Mouse (Mus musculus) retina, adult 2 months (tissue): Measurements from ENCODE around the gene Acot7.

Experiments used
- DNase-seq: peaks from one replicate; pipeline ENCODE4 v3.0.0-alpha.2; 2012; ENCODE audit warnings: low read depth, low spot score

Acot7 gene

DNA sequence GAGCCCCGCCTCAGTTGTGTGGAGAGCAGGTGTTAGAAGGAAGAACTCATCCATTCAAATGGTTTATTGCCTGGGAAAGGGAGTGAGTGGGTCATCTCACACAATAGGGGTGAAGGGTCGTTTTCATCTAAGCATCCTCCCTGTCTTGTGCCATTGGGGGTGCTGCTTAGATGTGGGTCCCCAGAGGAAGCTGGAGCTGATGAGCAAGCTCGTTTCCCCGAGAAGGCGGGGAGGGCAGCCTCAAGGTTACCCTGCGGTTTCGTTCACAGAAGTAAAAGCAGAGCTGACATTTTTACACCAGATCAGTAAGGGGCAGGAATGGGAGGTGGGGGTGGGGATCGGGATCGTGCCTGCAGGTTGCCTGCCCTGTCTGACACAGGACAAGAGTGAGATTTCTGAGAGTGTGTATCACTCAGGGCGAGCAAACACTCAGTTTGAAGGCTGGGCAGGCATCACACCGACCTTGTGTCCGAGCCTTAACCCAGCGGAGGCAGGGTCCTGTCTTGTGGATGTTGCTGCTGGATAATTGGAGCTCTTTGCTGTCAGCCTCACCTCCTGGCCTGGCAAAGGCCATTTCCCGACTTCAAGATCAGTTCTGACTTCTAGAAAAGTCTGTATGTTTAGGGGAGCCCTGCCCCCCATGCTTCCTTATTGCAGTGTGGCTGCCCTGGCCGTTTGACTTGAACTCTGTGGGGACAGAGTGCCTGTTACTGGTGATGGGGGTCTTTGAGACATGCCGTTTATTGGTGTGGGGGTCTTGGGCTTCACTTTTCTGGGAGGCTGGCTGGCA is 1.2 kb downstream of the Acot7 start:
- DNase-seq: no peak

DNA sequence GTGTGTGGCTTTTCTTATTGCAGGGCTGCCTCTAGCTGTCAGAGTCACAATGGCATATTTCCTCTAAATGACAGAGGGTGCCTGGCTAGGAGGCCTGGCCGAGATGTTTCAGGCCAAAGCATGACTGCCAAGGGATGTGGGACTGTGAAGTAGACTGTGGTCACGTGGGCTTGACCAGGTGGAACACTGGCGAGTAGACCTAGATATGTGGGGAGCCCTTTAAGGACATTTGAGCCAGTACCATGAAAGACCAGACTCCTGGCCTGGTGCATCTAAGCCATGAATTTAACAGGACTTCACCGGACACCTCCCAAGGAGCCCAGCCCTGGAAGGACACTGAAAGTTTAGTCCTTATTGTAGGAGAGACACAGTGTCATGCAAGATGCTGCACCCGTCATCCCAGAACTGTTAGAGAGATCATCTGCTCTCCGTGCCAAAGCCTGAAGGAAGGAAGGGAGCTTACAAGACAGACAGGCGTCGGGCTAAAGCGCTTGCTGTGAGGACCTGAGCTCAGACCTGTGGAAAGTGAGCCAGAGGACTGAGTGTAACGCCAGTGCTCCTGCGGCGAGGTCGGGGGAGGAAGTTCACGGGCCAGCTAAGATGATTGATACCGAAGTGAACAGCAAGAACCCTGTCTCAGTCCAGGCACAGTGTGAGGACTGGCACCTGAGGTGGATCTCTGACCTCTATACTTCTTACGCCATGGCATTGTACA is 2.2 kb downstream of the Acot7 start:
- no peak for DNase-seq

DNA sequence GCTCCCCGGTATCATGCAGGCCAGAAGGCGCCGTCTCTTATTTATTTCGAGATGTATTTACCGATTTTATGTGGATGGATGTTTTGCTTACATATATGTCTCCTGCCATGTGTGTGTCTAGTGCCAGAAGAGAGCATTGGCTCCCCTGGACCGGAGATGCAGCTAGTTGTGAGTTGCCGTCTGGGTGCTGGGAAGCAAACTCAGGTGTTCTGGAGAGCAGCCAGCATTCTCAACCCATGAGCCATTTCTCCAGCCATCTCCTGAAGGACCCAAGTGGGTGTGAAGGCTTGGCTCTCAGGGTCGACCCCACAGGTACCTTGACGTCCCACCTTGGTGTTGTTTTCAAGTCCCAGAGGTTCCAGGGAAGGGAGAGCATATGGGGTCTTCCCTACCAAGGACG is 4.3 kb downstream of the Acot7 start:
- no peak for DNase-seq

DNA sequence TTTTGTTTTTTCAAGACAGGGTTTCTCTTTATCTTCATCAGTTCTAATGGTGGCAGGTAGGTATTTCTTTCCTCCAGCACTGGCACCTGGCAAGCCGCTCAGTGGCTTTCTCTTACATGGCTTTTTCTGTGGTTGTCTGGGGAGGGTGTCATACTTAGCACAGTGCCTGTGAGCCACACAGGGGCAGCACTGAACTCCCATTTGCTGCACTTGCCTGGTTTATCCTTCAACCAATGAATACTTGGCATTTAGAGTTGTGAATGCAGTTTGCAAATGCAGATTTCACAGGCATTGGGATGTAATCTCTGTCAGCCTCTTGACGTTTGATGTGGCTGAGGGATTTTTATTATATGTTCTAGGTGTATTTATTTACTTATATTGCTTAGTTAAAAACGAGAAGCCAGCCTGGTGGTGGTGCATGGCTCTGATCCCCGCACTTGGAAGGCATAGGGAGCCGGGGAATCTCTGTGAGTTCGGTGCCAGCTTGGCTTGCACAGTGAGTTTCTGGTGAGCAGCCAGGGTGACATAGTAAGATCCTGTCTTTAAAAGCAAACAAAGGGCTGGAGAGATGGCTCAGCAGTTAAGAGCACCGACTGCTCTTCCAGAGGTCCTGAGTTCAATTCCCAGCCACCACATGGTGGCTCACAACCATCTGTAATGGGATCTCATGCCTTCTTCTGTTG is 6.6 kb downstream of the Acot7 start:
- DNase-seq: no peak

DNA sequence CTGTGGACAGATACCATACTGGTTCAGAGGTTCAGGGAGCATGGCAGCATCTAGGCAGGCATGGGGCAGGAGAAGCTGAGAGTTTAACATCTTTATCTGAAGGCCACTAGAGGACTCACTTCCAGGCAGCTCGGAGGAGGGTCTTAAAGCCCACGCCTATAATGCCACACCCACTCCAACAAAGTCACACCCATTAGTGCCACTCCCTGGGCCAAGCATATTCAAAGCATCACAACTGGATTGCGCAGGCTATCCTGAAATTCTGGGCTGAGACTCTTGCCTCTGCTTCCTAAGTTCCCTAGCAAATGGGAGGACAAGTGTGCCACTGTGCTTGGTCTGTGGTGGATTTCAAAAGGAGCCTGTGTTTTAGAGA is 7.2 kb downstream of the Acot7 start:
- no peak for DNase-seq

DNA sequence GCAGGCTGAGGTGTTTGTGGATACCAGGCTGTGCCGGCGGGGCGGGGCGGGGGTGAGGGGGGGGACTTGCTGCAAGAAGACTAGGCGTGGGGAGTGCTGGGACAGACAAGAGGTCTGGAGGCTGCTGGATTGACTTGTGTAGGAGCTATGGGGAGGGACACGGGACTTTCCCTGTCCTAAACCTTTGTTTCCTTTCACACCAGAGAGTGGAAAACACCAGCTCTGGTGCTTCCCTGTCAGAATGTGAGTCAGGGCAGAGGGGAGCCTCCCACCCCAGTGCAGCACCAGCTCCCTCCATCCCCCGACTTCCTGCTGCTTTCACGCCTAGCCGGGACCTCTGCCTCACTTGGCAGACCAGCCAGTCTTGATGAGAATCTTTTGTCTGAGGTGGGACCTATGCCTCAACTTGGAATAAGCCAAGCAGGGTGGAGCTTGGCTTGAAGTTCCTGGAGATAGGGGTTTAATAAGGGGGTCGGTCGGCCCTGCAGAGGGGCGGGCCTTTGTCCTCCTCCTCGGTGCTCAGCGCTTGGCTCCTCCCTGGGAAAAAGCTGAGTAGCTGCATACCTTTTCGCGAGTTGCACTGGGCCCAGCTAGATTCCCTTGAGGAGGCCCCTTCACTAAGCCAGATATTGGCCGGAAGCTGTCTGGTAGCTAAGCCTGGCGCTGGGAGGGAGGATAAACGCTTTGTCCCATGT is 7.7 kb downstream of the Acot7 start:
- DNase-seq: peak; percentile 39

DNA sequence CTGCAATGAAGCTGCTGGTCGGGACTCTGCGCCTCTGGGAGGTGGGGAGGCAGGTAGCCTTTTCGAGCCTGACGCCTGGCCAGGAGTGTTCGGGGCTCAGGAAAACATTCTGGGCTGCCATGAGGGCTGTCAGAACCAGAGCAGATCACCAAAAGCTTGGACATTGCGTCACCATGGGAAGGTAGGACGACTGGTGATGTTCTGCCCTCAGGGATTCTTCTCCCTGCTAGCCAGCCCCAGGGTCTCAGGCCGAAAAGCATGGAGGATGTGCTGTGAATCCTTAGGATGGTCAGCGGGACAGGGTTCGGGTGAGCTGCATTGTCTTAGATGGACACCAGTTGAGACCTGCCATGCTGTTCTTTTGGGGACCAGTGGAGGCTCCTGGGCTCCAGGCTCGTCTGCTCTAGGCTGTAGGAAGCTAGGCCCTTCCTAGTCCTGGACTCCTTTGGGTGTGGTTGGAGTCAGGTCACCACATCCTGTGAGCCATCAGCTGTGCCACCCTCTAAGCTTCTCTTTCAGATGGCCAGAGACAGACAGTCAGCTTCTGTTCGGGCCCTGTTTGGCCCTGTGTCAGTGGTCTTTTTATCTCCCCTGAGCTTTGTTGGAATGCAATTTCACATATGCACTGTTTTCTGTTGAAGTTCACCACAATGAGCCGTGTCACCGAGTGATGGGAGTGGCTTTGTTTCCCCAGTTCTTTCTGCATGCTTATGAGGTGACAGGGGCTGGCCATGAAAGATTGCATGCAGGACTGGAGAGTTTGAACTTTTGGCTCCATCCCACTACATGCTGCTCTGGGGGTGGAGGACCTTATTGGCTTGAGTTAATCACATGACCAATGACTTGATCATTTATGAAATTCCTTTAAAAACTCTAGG is 8.5 kb downstream of the Acot7 start:
- DNase-seq: no peak

DNA sequence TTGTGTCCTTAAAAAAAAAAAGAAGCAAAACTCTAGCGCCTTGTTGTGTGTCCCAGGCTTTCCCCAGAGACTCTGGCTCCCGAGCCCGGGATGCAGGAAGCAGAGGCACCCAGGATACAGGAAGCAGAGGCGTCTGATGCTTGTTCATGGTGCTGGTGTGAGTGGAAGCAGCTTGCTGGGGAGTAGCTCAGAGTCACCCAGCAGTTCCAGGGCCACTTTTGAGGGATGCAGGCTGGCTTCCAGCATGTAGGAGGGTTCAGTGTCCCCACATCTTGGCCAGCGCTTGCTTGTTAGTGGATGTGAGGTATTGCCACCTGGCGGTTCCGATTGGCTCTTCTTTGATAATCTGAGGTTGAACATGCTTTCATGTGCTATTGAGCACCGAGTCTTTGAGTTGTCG is 9.2 kb downstream of the Acot7 start:
- DNase-seq: no peak

DNA sequence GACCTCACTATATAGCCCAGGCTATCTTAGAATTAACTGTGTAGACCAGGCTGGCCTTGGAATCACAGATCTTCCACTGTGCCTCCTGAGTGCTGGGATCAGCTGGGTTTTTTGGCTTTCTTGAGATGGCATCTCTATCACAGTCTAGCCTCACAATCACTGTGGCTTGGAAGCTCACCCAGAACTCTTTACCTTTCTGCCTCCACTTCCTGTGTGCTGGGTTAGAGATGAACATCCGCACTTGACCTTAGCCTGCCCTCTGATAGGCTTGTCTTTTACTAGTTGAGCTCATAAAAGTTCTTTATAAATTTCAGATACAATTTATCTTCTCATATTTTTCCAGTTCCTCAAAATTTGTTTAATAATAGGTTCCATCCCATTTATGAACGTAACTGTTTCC is 10.7 kb downstream of the Acot7 start:
- no peak for DNase-seq

DNA sequence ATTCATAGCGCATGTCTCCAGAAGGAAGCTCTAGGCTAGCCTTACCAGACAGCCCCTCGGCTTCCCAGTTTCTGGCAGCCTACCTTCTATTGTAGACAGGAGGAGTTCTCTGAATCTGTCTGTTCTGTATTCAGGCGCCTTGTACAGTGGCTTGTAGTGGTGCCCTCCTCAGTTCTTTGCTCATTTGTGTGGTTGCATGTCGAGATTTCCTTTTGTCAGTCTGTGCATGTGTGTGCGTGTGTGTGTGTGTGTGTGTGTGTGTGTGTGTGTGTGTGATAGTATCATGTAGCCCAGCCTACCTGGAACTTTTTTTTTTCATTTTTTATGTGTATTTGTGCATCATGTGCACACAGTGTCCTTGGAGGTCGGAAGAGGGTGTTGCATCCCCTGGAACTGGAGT is 11.1 kb downstream of the Acot7 start:
- DNase-seq: no peak

DNA sequence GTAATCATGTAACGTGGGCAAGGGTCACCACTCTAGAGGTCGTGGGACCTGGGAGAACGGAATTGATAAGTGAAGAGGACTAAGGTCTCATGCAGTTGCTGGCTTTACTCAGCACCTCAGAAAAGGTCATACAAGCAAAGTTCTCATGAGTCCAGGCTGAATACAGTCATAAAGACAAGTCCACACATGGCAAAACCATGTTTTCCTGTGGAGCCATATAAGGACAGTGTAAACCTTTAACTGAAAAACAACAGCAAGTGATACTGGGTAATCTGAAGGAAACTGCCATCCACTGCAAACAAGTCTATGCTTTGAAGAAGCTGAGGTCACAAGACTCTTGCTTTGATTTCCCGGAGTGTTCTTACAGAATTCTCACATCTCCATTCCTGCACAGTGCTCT is 11.8 kb downstream of the Acot7 start:
- no peak for DNase-seq

DNA sequence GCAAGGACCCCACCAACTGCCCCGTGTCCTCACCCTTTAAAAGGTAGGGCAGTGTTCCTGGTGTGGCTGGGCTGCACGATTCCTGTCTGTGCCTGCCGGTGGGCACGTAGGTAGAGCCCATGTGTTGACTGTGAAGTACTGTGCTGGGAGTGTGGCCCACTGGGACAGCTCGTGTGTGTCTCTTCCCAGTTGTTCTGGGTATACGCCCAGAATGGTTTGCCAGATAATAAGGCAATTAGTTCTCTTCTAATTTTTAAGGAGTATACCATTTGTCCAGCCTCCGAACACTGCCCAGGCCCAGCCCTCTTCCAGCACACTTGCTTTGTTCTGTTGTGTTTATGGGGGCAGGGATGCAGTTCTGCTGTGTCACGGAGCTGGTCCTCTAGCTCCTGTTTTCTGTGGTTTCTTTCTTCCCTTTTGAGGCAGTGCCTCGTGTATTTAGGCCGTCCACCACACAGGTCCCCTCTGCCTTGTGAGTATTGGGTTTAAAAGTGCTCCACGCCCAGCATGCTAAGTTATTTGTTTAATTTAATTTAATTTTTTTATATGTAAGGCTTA is 12.2 kb downstream of the Acot7 start:
- DNase-seq: no peak

DNA sequence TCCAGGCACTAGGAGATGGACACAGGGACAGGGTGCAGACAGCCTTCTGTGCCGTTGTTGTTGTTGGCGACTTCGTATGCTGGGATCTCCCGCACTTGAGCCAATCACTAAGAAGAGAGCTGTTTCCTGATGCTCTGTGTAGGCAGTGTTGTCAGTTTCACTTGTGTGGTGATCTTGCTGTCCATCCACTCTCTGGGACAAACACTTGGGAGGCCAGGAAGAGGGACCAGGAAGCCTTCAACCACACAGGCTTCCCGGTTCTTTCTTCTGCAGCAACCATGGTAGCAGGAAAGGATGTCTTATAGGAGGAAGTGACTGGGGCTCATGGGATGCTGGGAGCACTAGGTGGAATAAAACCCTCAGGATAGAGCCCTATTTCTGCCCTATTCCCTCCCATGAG is 12.8 kb downstream of the Acot7 start:
- DNase-seq: no peak

DNA sequence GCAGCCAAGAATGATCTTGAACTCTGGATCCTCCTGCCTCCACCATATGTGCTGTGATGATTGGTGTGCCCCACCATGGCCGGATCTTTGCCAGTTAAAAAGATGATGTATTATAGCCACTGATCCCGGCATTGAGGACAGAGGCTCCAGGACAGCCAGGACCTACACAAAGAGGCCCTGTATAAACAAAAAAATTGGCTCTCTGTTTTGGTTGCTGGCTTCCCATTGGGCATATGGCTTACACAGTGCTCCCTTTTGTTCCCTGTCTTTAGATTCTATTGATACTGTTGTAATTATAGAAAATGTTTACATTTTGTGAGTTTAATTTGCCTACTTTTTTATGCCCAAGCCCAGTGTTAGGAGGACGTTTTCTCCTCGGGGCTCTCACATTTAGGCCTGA is 14.6 kb downstream of the Acot7 start:
- no peak for DNase-seq

DNA sequence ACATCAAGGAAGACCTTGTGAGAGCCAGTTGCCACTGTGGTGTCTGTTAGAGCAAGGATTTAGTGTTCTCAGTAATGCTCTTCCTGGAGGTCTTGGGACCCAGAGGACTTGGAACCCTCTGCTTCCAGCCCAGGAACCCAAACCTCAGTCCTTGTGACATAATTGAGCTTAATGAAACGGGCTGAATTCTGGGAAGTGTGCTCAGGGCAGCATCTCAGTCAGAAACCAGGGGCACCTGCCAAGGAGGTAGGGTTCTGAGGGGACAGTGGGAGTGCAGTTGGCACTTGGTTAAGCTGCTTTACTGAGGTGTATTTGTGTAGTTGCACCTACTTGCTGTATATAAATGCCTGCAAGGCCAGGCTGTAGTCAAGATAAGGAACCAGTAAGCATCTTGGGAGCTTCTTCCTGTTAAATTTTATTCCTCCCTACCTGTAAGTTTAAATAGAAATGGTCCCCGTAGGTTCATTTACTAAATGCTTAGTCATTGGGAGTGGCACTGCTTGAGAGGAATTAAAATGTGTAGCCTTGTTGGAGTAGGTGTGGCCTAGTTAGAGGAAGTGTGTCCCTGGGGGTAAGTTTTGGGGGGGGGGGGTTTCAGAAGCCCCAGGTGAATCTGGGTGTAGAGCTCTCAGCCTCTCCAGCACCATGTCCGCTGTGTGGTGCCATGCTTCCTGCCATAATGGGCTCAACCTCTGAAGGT is 16.7 kb downstream of the Acot7 start:
- DNase-seq: no peak

DNA sequence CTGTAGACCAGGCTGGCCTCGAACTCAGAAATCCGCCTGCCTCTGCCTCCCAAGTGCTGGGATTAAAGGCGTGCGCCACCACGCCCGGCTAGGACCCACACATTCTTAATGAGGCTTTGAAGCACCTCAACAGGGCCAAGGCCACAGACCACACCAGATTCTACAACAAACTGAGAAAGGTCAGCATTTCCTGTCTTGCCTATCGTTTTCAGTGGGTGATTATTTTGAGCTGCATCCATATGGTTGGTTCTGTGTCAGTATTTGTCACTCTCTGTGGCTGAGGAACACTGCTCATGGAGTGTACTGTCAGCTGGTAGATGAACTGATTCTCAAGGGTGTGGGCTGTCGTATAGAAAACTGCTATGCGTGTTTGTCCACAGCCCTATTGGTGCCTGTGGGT is 18.3 kb downstream of the Acot7 start:
- DNase-seq: no peak

DNA sequence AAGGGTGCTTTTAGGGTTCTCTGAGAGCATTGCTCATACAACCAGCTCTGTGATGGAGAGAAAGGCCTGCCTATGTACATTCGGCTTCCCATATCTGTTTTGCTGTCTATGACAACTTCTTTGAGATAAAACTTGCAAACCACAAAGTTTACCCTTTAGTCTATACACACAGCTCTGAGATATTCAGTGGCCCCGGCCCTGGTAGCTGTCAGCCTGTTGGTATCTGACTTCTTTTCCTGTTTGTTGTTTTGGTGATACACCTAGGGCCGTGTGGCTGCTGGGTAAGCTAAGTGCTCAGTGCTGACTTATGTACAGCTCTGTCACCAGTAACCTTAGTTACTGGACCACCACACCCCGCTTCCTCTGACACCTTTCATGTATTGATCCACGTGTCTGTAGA is 19.6 kb downstream of the Acot7 start:
- no peak for DNase-seq

DNA sequence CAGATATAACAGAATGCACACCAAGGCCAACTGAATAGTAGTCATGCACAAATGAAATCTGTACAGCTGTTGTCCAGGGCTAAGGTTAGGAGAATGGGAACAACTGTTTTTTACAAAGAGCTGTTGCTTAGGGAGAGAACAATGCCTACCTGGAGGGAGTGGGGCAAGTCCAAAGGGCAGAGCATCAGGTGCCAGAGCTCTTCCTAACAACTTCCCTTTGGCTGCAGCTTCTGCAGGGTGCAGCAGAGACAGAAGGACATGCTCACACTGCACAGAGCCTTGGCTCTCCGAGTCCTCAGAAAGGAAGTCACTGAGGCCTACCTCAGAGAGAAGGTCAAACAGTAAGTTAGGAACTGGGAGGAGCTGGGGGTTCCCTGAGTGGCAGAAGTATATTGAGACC is 21.7 kb downstream of the Acot7 start:
- DNase-seq: no peak

DNA sequence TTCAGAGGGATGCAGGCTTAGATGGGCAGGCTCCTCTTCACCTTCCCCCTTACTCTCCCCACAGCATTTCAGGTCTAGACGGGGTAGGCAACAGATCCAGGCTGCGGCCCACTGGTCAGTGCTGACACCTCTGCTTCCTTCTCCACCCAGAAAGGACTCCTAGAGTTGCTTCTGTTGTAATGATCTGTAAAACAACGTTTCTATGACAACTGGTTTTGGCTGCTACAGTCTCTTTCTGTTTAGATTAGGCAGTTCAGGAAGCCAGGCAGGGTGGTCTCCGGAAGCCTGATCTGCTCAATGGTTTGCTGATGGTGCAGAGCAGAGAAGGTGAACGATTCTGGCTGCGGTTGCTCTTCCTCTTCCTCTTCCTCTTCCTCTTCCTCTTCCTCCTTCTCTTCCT is 23.6 kb downstream of the Acot7 start:
- DNase-seq: no peak

DNA sequence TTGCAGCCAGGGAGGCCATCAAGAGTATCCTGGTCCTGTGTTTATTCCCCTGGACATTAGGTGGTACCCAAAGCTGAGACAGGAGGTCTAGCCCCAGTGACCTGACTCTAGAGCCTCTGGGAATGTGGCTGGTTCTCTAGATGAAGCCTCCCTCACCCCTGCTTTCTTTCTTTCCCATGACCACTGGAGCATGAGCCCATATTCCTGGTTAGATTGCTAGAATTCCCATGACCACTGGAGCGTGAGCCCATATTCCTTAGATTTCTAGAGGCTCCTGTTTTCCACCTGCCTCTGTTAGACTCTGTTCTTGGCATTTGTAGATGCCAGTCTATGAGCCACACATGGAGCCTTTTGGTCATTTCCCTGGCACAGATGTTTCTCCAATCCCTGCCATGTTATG is 24.5 kb downstream of the Acot7 start:
- DNase-seq: no peak
